8 mouse cellular contexts compared by ENCODE assay signal in the genomic region with DNA sequence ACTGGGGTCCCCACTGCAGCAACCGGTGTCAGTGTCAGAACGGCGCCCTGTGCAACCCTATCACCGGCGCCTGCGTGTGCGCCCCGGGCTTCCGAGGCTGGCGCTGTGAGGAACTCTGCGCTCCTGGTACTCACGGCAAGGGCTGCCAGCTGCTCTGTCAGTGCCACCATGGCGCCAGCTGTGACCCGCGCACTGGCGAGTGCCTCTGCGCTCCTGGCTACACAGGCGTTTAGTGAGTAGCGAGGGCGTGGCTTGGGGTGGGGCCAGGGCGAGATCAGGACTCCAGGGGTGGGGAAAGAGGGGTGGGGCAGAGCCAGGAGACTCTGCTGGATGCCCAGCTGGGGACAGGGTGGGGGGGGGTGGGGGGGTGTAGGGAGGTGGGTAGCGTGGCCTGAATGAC.
DNase-seq lines count a peak whose midpoint lies in the region; ATAC-seq lines count a peak whose summit lies in the region.

No protein-coding gene starts in this region.

- no peak for ATAC-seq in heart, embryonic 13.5 days (ENCODE audit: extremely low read depth, insufficient number of reproducible peaks, low FRiP score, low TSS enrichment)
- peak; percentile 33; the same call in 1 of the 2 replicates for ATAC-seq in kidney, embryonic 16.5 days (ENCODE audit: low FRiP score, low TSS enrichment)
- ATAC-seq in granulocyte monocyte progenitor cell, adult 5-6 weeks (replicated peaks; ENCODE audit: poor library complexity, severe bottlenecking) = no peak

- peaks cover 17% of the 10 kb centered on the region for H3K4me1 ChIP-seq in embryonic facial prominence, embryonic 10.5 days
- peaks cover 6% of the 10 kb centered on the region for H3K4me1 ChIP-seq in heart, embryonic 13.5 days
- peaks cover 23% of the 10 kb centered on the region for H3K4me1 ChIP-seq in kidney, embryonic 16.5 days (ENCODE audit: insufficient read depth, low read length)

- peak overlapping the region; percentile 66 for H3K4me2 ChIP-seq in heart, embryonic 13.5 days
- peak overlapping the region; percentile 58 for H3K4me2 ChIP-seq in kidney, embryonic 16.5 days (replicated peaks; ENCODE audit: low read depth, low read length)

- DNase-seq in right cerebral cortex, postnatal 14 days = peak; percentile 30
- DNase-seq in right cerebral cortex, adult 2 months (ENCODE audit: low spot score in 2 of 2) = no peak
- peak; percentile 33 for DNase-seq in embryonic facial prominence, embryonic 10.5 days (ENCODE audit: low spot score)
- DNase-seq in lung, postnatal 10 days = peak; percentile 54
- peak; percentile 36 for DNase-seq in yolk sac, embryonic 10.5 days (ENCODE audit: low spot score)

- no peak overlapping the region for H3K27ac ChIP-seq in embryonic facial prominence, embryonic 10.5 days (replicated peaks)
- no peak overlapping the region for H3K27ac ChIP-seq in heart, embryonic 13.5 days (replicated peaks)
- H3K27ac ChIP-seq in kidney, embryonic 16.5 days (ENCODE audit: low read length) = no peak overlapping the region

- H3K27me3 ChIP-seq in embryonic facial prominence, embryonic 10.5 days (replicated peaks; ENCODE audit: low read depth, poor library complexity, severe bottlenecking) = peaks cover 51% of the 10 kb centered on the region
- H3K27me3 ChIP-seq in heart, embryonic 13.5 days (replicated peaks) = peaks cover 49% of the 10 kb centered on the region
- peaks cover 5% of the 10 kb centered on the region; the same call in 1 of the 2 replicates for H3K27me3 ChIP-seq in kidney, embryonic 16.5 days (ENCODE audit: insufficient read depth, low read length)

- peak overlapping the region; percentile 51 for H3K4me3 ChIP-seq in embryonic facial prominence, embryonic 10.5 days
- peak overlapping the region; percentile 37 for H3K4me3 ChIP-seq in heart, embryonic 13.5 days
- H3K4me3 ChIP-seq in kidney, embryonic 16.5 days (ENCODE audit: low read length) = peak overlapping the region; percentile 35

- H3K9me3 ChIP-seq in embryonic facial prominence, embryonic 10.5 days = no peaks in the 10 kb centered on the region; the same call in 1 of the 2 replicates
- no peaks in the 10 kb centered on the region for H3K9me3 ChIP-seq in heart, embryonic 13.5 days
- no peaks in the 10 kb centered on the region for H3K9me3 ChIP-seq in kidney, embryonic 16.5 days (ENCODE audit: low read length)

- H3K9ac ChIP-seq in heart, embryonic 13.5 days = 0 out of 2 replicates have a peak overlapping the region, but pooled peaks have one; percentile 19
- peak overlapping the region; percentile 46; the same call in 1 of the 2 replicates for H3K9ac ChIP-seq in kidney, embryonic 16.5 days (replicated peaks; ENCODE audit: low read length)

- no peaks in the 10 kb centered on the region for H3K36me3 ChIP-seq in embryonic facial prominence, embryonic 10.5 days (replicated peaks)
- no peaks in the 10 kb centered on the region for H3K36me3 ChIP-seq in heart, embryonic 13.5 days
- H3K36me3 ChIP-seq in kidney, embryonic 16.5 days (ENCODE audit: insufficient read depth, low read length) = no peaks in the 10 kb centered on the region

- WGBS in embryonic facial prominence, embryonic 10.5 days = 5% methylated on average over 22 of the region's 22 CpGs
- WGBS in heart, embryonic 13.5 days = under 1% methylated on average over 22 of the region's 22 CpGs
- WGBS in kidney, embryonic 16.5 days = 5% methylated on average over 22 of the region's 22 CpGs

Comparison
In these comparisons a context has a peak if more than half of its experiments do, and no peak if none do; other contexts are left out.
1. DNase-seq: peak in right cerebral cortex, postnatal 14 days (single experiment), embryonic facial prominence, embryonic 10.5 days (single experiment), lung, postnatal 10 days (single experiment) and yolk sac, embryonic 10.5 days (single experiment); none in right cerebral cortex, adult 2 months (0 of 2).
2. Peak in every context shown above with its lines, with median percentiles within 50 percentile points of each other: H3K4me3 ChIP-seq.